Mouse (Mus musculus): ENCODE measurements around the gene Fam92b.
A peak's percentile ranks its signal among the peaks of the same experiment; 100 is the strongest.

Gene Fam92b

DNA sequence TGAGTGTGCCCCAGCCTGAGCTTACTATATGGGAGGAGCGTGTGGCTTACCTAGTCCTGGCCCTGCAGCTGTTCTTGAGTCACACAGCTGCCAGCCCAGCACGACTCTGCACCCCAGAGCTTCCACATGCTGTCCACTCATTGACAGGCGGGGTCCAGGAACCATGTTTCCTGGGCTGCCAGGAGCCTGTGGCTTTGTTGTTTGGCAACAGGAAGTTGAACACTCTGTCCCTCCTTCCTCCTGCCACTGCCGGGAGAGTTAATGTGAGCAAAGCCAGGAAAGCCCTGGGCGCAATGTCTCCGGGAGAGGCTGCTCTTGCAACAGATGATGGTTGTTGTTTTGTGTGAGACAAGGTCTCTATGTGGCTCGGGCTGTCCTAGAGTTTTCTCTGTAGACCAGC, 24.6 kb downstream of the Fam92b start:
- no peak for DNase-seq (ENCODE audit: low read depth, low spot score)

DNA sequence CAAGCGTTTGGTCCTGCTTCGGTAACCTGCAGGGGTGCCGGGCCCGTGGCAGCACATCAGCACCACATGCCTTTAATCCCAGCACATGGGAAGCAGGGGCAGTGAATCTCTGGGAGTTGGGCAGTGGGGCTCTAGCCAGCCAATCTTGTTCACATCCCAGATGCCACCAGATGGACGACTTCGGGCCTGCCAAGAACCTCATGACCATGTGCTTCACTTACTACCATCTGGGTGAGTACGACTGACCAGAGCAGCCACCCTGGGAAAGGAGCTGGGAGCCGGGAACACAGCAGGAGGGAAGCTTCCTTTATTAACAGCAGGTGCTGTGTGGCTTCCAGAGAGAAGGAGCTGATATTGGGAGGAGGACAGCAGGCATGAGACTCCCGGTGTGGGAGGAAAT, 26.1 kb downstream of the Fam92b start:
- DNase-seq (ENCODE audit: low read depth, low spot score): no peak

- no peak for DNase-seq (ENCODE audit: low read depth, low spot score)
Observed at GRCm38 (mm10) chr8:120150028-120150427, 27.2 kb downstream of the Fam92b start.

DNA sequence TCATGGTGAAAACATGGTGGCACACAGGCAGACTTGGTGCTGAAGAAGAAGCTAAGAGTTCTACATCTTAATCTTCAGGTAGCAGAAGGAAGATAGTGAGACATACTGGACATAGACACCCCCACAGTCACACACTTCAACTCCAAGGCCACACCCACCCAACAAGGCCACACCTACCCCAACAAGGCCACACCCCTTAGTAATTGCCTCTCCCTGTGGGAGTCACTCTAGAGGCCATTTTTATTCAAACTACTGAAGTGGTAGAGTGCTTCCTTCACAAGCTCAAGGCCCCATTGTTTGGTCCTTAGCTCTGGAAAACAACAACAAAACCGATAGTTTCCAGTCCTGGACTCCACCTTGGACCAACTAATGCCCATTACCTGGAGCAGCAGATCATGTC, 31.2 kb downstream of the Fam92b start:
- DNase-seq (ENCODE audit: low read depth, low spot score): no peak

DNA sequence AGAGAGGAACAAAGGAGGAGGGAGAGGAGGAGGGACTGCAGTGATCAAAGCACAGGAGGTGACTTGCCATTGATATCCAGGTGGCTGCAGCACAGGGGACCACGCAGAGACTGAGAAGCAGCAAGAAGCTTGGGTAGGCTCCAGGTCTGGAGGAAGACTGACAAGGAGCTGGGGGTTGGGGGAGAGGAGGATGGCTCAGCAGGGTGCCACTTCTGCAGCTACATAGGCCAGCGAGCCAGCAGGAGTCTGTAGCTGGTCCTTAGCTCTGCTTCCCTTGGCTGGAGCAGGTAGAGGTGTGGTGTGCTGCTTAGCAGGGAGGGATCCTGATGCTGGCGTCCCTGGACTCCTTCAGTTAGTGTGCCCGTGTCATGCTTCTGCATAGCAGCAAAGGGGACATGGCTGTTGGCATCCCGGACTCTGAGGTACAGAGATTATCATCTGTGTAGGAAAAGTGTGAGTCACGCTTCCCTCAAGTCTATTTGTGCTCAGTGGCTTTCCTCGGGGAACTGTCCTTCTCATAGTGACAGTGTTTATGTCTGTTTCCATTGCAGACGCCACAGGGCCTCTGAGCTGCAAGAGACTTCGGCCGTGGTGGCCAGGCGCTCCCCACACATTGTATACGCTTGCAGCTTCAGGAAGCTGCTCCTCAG, 32.5 kb downstream of the Fam92b start:
- DNase-seq (ENCODE audit: low read depth, low spot score): peak; percentile 69

- peak; percentile 70 for DNase-seq (ENCODE audit: low read depth, low spot score)
Observed at GRCm38 (mm10) chr8:120143911-120144651, 33.2 kb downstream of the Fam92b start.

GRCm38 (mm10) chr8:120140769-120141168, 36.5 kb downstream of the Fam92b start:
- DNase-seq (ENCODE audit: low read depth, low spot score): no peak

DNA sequence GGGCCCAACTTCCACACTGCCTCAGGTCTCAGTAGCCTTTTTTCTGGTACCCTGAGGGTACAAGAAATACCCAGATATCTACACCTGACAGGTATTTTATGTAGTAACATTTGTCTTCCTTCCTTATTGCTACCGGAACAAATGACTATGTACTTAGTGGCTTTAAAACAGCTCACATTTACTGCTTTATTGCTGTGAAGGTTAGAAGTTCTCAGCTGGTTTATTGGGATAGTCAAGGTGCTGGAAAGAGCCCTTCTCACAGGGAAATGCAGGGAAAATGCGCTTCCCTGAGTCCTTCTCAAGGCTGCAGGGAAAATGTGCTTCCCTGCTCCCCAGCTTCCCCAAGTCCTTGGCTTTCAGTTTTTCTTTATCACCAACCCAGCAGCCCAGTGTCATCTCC, 38.3 kb downstream of the Fam92b start:
- no peak for DNase-seq (ENCODE audit: low read depth, low spot score)

DNA sequence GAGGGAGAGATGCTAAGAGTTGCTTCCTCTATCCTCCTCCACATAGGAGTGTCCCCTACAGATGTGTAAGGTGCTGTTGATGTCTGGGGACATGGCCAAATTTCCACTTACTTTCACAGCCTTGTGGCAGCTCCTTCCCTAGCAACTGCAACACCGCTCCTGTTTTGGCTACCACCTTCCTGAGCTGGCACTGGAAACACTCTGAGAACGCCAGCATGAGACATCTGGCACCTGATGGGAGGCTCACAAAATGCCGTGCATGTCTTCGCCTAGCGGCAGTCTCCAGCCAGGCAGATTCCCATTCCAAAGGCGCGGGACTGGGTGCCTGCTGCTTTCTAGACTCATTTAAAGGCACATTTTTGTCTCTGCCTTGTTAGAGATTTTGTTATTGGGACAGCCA, 40.6 kb downstream of the Fam92b start:
- peak; percentile 89 for DNase-seq (ENCODE audit: low read depth, low spot score)

DNA sequence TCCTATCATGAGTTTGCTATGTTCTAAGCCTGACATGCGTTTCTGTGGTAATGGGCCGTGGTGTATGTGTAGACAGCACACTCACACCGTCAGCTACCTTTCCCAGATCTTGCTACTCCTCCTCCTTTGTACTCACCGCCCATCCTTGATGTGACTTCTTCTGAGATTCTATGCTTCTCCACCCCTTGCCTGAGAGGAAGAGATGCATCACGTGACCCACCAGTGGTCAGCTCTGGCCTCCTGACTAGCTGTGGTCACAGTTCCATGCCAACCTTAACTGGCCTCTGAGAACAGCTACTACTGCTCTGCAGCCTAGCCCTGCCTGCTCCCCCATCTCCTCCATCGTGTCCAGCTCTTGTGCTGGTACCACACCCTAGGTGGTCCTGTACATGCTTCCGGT, 41.6 kb downstream of the Fam92b start:
- no peak for DNase-seq (ENCODE audit: low read depth, low spot score)

DNA sequence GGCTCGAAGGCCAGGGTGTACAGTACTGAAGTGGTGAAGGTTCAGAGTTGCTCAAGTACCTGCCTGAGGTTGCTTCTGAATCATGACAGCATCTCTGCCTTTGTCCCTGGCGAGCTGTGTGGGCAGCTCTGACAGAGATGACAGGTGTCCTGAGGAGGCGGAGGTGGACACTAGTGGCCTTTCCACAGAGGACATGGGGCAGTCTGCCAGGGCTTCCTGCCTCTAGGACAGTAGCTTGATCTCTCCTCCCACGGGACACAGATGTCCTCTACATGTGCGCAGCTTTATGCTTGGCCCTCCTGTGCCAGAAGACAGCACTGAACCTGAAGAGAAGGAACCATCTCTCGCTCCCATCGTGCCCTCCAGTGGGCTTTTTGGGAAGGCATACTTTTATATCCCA, 44.1 kb downstream of the Fam92b start:
- DNase-seq (ENCODE audit: low read depth, low spot score): no peak

DNA sequence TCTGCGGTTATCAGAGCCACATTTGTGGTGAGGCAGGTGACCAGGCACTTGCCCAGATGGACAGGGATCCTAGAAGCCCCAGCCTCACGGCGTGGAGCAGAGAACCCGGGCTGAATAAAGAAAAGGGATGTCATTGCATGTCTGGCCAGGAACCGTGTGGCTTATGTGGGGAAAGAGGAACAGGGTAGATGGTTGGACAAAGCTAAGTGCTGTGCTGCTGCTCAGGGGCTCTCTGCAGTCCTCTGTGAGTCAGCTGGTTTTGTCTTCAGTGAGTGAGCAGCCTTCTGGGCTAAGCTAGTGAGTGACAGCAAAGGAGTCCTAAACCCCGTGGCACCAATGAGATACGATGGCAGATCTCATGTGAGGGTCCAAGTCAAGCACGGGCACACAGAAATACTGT, 46.1 kb downstream of the Fam92b start:
- DNase-seq (ENCODE audit: low read depth, low spot score): no peak

GRCm38 (mm10) chr8:120129547-120129946, 47.7 kb downstream of the Fam92b start:
- DNase-seq (ENCODE audit: low read depth, low spot score): no peak

- DNase-seq (ENCODE audit: low read depth, low spot score): no peak
Observed at GRCm38 (mm10) chr8:120126357-120127161, 50.7 kb downstream of the Fam92b start.

DNA sequence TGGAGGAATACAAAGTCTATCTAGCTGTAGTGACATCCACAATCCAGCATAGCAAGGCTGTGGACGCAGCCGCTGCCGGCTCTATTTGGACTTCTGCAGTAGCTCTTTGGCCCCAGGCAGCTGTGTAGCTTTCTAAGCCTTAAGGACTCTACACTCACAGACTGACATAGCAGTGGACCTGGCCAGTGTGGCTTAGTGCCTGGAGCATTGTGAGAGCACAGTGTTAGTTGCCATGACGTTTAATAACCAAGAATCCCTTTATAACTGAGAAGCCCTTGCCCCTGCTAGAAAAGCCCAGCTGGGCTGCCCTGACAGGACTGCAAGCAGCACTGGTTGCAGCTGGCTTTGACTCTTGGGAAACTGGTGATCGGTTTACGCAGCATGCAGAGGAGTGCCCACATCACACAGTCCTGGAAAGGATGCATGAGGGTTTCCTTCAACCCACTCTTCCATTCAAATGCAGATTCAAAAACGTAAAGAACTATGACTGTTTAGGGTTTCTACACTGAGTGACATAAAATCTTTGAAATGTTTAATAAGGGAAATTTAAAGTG, 52.4 kb downstream of the Fam92b start:
- no peak for DNase-seq (ENCODE audit: low read depth, low spot score)

DNA sequence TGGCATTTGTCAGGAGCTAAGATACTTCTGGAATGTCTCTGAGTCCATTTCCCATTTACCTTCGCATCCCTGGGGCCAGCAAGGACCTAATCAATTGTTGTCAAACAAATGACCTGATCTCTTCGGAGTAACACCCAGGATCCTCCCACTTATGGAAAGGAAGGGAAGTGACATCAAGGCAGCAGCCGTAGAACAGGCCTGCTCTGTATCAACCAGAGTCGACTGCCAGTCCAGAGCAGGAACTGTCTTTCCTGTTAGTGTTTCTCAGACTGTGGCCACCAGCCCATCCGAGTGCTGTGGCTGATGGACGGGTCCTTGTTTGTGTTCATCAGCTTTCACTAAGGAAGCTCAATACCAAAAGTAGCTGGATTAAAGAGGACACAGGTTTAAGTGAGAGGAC, 53.0 kb downstream of the Fam92b start:
- no peak for DNase-seq (ENCODE audit: low read depth, low spot score)

GRCm38 (mm10) chr8:120120951-120121350, 56.3 kb downstream of the Fam92b start:
- no peak for DNase-seq (ENCODE audit: low read depth, low spot score)

DNA sequence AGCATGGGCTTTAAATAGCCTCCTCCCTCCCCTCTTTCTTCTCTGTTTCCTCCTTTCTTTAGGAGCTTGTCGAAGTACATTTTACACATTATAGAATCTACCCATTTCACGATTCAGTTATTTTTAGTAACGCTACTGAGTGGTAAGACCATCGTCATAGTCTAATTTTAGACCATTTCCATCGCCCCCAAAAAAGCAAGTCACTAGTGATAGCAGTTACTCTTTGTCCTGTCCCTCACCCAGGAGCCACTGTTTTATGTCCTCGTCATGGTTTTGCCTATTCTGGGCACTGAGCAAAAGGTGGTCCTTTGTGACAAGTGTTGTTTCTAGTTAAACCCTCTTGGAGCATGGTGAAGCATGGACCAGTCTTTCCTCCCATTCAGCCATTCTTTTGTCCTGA, 57.3 kb downstream of the Fam92b start:
- DNase-seq (ENCODE audit: low read depth, low spot score): no peak

DNA sequence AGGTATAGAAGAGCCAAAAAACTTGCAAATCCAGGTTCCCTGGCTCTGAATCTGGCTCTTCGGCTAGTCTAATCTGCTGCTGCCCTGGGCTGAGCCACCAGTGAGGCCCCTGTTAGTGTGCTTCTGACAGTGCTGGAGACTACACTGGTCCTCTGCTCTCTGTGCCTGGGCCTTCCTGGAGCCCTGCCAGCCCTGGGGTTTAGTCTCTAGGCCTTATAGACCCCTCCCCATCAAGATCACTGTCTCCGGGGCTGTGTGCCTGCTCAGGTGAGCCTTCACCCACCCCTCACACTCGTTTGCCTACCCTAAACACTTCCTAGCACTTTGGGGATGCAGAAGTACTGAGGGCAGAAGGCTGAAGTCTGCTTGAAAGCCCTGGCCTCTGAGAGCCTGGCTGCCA, 57.8 kb downstream of the Fam92b start:
- DNase-seq (ENCODE audit: low read depth, low spot score): no peak

DNA sequence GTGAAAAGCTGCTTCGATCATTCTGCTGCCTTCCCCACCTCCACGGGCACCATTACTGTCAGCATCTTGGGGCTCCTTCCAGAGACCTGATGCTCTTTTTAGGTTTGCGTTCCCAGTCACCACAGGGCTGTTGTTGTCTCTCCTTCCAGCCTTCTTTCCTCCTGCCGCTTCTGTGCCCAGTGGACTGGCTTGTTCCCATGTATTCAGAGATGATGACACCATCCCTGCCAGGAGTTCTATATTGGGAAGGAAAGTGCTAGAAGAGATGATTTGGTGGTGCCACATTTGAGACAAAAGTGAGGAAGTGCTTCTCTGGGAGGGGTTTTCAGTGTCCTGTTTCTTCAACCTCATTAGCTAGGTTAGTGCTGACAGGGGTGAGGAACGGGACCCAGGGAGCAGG, 58.4 kb downstream of the Fam92b start:
- DNase-seq (ENCODE audit: low read depth, low spot score): no peak

DNA sequence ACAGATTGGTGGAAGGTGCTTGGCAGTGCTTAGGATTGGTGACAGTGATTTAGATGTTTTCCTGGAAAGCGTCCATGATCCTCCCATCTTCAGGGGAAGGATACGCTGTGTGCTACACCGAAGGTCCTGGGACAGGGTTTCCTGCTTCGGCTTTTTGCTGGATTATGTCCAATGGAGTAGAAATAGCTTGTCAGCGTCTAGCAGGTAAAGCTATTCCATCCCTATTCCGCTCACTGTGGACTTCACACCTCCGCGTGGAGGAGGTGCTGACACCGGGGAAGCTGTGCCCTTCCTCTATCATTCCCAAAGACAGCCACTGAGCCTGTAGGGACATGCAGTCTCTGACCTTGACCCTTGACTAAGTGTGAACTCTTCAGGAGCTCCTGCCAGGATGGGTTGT, 59.1 kb downstream of the Fam92b start:
- DNase-seq (ENCODE audit: low read depth, low spot score): no peak

- DNase-seq (ENCODE audit: low read depth, low spot score): no peak
Observed at GRCm38 (mm10) chr8:120116600-120116999, 60.7 kb downstream of the Fam92b start.

Data from telencephalon, adult 2 months (tissue).